Mouse (Mus musculus) neural tube, embryonic 15.5 days (tissue): ENCODE measurements at regions not wholly inside any gene's neighbourhood (a gene's known extent, or its start where the extent isn't known, plus 50 kb on each side); places are given as distances from the start of the nearest gene placed in this dataset.
A peak's percentile ranks its signal among the peaks of the same experiment; 100 is the strongest.

Source experiments
- ATAC-seq: fragments of 200-750 bp; cut with Nextera tagmentation; 2 replicates; pipeline ENCODE4 v1.8.0; 2017; ENCODE audit warnings: mild to moderate bottlenecking, moderate TSS enrichment, moderate library complexity; ENCODE audit not compliant: low FRiP score
- H3K27ac ChIP-seq: fragments of 300-500 bp; sonication (generic); replicated peaks from 2 replicates; pipeline ENCODE4 v1.5.1; 2015; ENCODE audit warnings: mild to moderate bottlenecking, inconsistent platforms
- H3K27me3 ChIP-seq: fragments of 300-500 bp; sonication (generic); replicated peaks from 2 replicates; pipeline ENCODE4 v1.6.1; 2015; ENCODE audit warnings: inconsistent platforms
- H3K36me3 ChIP-seq: fragments of 300-500 bp; sonication (generic); 2 replicates; pipeline ENCODE4 v1.6.1; 2015; ENCODE audit warnings: inconsistent platforms
- H3K4me1 ChIP-seq: fragments of 300-500 bp; sonication (generic); 2 replicates; pipeline ENCODE4 v1.6.1; 2015; ENCODE audit warnings: inconsistent platforms
- H3K4me2 ChIP-seq: fragments of 300-500 bp; sonication (generic); 2 replicates; pipeline ENCODE4 v1.6.1; 2015; ENCODE audit warnings: inconsistent platforms, mild to moderate bottlenecking, moderate library complexity
- H3K4me3 ChIP-seq: fragments of 300-500 bp; sonication (generic); replicated peaks from 2 replicates; pipeline ENCODE4 v1.5.1; 2015; ENCODE audit warnings: mild to moderate bottlenecking, inconsistent platforms
- H3K9ac ChIP-seq: fragments of 300-500 bp; sonication (generic); replicated peaks from 2 replicates; pipeline ENCODE4 v1.6.1; 2015; ENCODE audit warnings: mild to moderate bottlenecking, inconsistent platforms
- H3K9me3 ChIP-seq: fragments of 300-500 bp; sonication (generic); replicated peaks from 2 replicates; pipeline ENCODE4 v1.6.1; 2016; ENCODE audit warnings: inconsistent platforms
- WGBS: fragments of 180-500 bp; shearing (Covaris S2); methylation state at CpG from one replicate; pipeline ENCODE4 v1.1.7; 2015; ENCODE audit warnings: mixed read lengths; 5-methylcytosine and 5-hydroxymethylcytosine counted together

- Histone ChIP-seq H3K9me3 (no peaks in the 10 kb centered on the region), H3K36me3 (no peaks in the 10 kb centered on the region), H3K4me2 (no peak overlapping the region), H3K4me1 (no peaks in the 10 kb centered on the region), H3K4me3 (no peak overlapping the region), H3K9ac (no peak overlapping the region), H3K27me3 (no peaks in the 10 kb centered on the region), H3K27ac (no peak overlapping the region)
- WGBS = 67% methylated on average over 10 of the region's 10 CpGs
- peak; percentile 41; the same call in 1 of the 2 replicates for ATAC-seq
Observed at GRCm38 (mm10) chr12:59460997-59461961, 241.8 kb upstream of the Fbxo33 start.

- 61% methylated on average over 5 of the region's 5 CpGs for WGBS
- no peak overlapping the region for H3K4me3 ChIP-seq
- no peaks in the 10 kb centered on the region for H3K9me3 ChIP-seq
- H3K27ac ChIP-seq = no peak overlapping the region
- H3K27me3 ChIP-seq = no peaks in the 10 kb centered on the region
- no peak; the same call in 1 of the 2 replicates for ATAC-seq
- H3K9ac ChIP-seq = no peak overlapping the region
- H3K36me3 ChIP-seq = no peaks in the 10 kb centered on the region
- no peak overlapping the region for H3K4me2 ChIP-seq
- no peaks in the 10 kb centered on the region for H3K4me1 ChIP-seq
Observed at GRCm38 (mm10) chr12:59456175-59456851, 236.8 kb upstream of the Fbxo33 start.

GRCm38 (mm10) chr12:59415051-59415450 is 195.5 kb upstream of the Fbxo33 start:
- no peak for ATAC-seq
- no peak overlapping the region for H3K27ac ChIP-seq
- WGBS = 92% methylated on average over 6 of the region's 6 CpGs
- H3K4me1 ChIP-seq = no peaks in the 10 kb centered on the region
- H3K9ac ChIP-seq = no peak overlapping the region
- no peaks in the 10 kb centered on the region for H3K9me3 ChIP-seq
- no peak overlapping the region for H3K4me2 ChIP-seq
- no peaks in the 10 kb centered on the region for H3K36me3 ChIP-seq
- no peaks in the 10 kb centered on the region for H3K27me3 ChIP-seq
- H3K4me3 ChIP-seq = no peak overlapping the region

GRCm38 (mm10) chr12:59411491-59411890 is 192.0 kb upstream of the Fbxo33 start:
- no peak overlapping the region for H3K27ac ChIP-seq
- H3K4me2 ChIP-seq = no peak overlapping the region
- no peak overlapping the region for H3K9ac ChIP-seq
- H3K4me3 ChIP-seq = no peak overlapping the region
- WGBS = 32% methylated on average over 1 of the region's 1 CpGs
- no peaks in the 10 kb centered on the region for H3K4me1 ChIP-seq
- H3K9me3 ChIP-seq = no peaks in the 10 kb centered on the region
- H3K36me3 ChIP-seq = no peaks in the 10 kb centered on the region
- ATAC-seq = no peak
- no peaks in the 10 kb centered on the region for H3K27me3 ChIP-seq

DNA sequence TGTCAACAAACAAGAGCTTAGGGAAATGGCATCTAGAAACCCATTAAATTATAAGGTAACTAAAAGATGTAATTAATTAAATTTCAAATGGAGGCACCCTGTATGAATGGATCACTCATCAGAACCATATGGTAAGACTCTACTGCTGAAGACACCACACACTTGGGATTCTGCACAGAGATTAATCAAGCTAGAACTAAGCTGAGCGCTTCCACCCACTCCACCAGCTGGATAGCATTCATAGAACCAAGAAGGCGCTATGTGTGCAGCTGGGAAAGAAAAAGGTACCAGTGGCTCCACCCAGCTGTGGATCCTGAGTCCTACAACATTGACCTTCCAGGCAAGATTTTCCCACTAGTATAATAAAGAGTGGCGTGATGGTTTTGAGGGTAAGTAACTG is 171.6 kb upstream of the Fbxo33 start:
- no peak overlapping the region for H3K27ac ChIP-seq
- no peak overlapping the region for H3K9ac ChIP-seq
- H3K36me3 ChIP-seq = no peaks in the 10 kb centered on the region
- ATAC-seq = no peak
- H3K4me3 ChIP-seq = no peak overlapping the region
- no peaks in the 10 kb centered on the region for H3K9me3 ChIP-seq
- 95% methylated on average over 3 of the region's 3 CpGs for WGBS
- H3K27me3 ChIP-seq = no peaks in the 10 kb centered on the region
- H3K4me1 ChIP-seq = no peaks in the 10 kb centered on the region
- no peak overlapping the region for H3K4me2 ChIP-seq

DNA sequence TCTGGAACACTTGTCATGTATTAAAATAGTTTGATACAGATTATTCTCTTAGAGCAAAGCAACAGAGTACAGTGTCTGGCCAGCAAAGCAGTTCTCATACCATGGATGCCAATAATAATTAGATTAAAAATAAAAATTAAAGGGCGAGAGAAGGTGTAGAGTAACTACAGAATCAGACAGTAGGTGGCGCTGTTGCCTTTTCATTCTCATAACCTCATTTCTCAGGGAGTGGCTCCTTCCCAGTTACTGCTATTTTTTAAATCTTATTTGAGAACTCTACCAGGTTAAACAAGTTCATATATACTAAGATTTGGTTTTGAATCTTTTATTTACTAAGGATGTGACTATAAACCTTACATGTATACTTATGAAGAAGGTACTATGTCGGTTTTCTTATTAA is 163.3 kb upstream of the Fbxo33 start:
- Histone ChIP-seq H3K4me2 (no peak overlapping the region), H3K4me1 (no peaks in the 10 kb centered on the region), H3K27me3 (no peaks in the 10 kb centered on the region), H3K9me3 (no peaks in the 10 kb centered on the region), H3K4me3 (no peak overlapping the region), H3K27ac (no peak overlapping the region), H3K9ac (no peak overlapping the region), H3K36me3 (no peaks in the 10 kb centered on the region)
- no peak for ATAC-seq
- 28% methylated on average over 3 of the region's 3 CpGs for WGBS

DNA sequence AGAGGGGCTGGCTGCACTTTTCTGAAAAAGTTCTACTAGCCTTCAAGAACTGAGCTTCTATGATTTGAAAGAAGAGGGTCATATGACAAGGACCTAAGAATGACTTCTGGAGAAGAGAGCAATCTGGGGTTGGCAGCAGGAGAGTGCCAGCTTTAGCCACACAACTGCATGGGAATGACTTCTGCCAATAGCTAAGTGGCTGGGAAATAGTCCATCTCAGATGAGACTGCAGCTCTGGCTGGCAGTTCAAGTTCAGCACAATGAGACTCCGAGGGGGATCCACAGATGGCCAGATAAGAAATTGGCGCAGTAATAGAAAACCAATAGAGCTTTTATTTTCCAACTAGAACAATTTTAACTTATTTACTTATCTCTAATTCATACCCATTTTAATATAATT is 122.1 kb upstream of the Fbxo33 start:
- ATAC-seq = no peak
- no peaks in the 10 kb centered on the region for H3K4me1 ChIP-seq
- no peaks in the 10 kb centered on the region for H3K9me3 ChIP-seq
- WGBS = 93% methylated on average over 2 of the region's 2 CpGs
- no peak overlapping the region for H3K4me2 ChIP-seq
- H3K27ac ChIP-seq = no peak overlapping the region
- no peaks in the 10 kb centered on the region for H3K27me3 ChIP-seq
- no peak overlapping the region for H3K4me3 ChIP-seq
- no peaks in the 10 kb centered on the region for H3K36me3 ChIP-seq
- H3K9ac ChIP-seq = no peak overlapping the region

DNA sequence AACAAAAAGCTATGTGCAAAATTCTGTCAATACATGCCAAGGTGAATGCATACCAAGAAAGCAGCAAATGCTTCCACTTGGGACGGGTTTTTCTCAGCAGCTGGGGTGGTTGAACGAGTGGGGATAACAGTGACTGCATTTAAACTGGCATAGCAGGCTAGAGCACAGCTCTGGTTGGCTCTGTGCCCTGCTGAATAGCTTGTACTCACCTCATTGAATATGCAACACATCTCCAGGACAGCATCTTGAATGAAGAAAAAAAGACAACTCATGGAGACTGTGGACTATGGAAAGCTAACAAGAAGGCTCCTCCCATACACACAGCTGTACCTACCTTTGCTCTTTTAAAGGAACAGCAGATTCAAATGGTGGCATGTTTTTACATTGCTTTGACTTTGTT is 111.2 kb upstream of the Fbxo33 start:
- no peak overlapping the region for H3K27ac ChIP-seq
- no peak overlapping the region for H3K4me2 ChIP-seq
- H3K36me3 ChIP-seq = no peaks in the 10 kb centered on the region
- no peak for ATAC-seq
- H3K9ac ChIP-seq = no peak overlapping the region
- H3K4me1 ChIP-seq = no peaks in the 10 kb centered on the region
- H3K4me3 ChIP-seq = no peak overlapping the region
- 42% methylated on average over 2 of the region's 2 CpGs for WGBS
- H3K9me3 ChIP-seq = no peaks in the 10 kb centered on the region
- no peaks in the 10 kb centered on the region for H3K27me3 ChIP-seq

DNA sequence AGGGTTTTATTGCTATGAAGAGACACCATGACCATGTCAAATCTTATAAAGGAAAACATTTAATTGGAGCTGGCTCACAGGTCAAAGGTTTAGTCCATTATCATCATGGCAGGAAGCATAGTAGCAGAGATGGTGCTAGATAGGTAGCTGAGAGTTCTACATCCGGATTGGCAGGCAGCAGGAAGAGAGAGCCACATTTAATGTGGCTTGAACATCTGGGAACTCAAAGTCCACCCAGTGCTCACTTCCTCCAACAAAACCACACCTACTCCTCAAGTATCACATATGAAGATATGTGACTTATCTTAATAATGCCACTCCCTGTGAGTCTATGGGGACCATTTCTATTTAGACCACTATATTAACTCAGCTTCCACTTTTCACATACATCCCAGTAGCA is 93.2 kb upstream of the Fbxo33 start:
- Histone ChIP-seq H3K4me3 (no peak overlapping the region), H3K27ac (no peak overlapping the region), H3K27me3 (no peaks in the 10 kb centered on the region), H3K9me3 (no peaks in the 10 kb centered on the region), H3K4me1 (no peaks in the 10 kb centered on the region), H3K9ac (no peak overlapping the region), H3K36me3 (no peaks in the 10 kb centered on the region), H3K4me2 (no peak overlapping the region)
- WGBS = 97% methylated on average over 1 of the region's 1 CpGs
- no peak for ATAC-seq

DNA sequence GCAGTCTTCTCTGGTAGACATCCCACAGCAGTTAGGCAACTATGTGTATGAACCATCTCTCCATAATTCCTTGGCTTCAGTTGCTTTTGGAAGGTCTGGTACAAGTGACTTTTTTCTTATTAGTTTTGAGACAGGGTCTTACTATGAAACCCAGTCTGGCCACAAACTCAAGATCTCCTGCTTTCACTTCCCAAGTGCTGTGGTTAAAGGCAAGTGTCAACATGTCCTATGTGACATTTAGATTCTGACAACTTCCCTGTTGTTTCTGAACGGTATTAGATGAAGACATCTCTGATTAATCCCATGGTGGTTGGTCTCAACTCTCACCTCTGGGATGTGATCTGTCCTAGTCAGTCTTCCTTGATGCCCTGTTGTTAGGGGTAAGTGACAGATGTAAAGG is 88.4 kb upstream of the Fbxo33 start:
- ATAC-seq = no peak
- WGBS = 83% methylated on average over 1 of the region's 1 CpGs
- Histone ChIP-seq H3K9me3 (no peaks in the 10 kb centered on the region), H3K27me3 (no peaks in the 10 kb centered on the region), H3K4me2 (no peak overlapping the region), H3K4me3 (no peak overlapping the region), H3K4me1 (no peaks in the 10 kb centered on the region), H3K9ac (no peak overlapping the region), H3K27ac (no peak overlapping the region), H3K36me3 (no peaks in the 10 kb centered on the region)

DNA sequence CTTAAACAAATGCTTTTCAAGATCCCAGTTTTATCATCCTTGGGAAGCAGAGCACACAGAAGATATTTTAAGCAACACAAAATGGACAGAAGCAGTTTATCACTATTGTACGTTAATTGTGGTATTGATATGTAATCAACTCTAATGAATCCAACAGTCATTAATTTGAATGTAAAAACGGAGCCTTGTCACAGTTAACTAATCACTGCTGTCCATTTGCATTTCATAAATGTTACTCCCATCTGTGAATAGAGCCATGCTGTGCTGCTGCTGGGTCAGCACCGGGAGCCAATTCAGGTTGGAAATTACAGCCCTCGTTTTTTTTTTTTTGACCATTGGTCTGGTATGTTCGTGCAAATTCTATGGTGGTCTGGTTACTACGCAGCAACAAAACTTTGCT is 85.0 kb upstream of the Fbxo33 start:
- H3K27me3 ChIP-seq = no peaks in the 10 kb centered on the region
- H3K9me3 ChIP-seq = no peaks in the 10 kb centered on the region
- no peak overlapping the region for H3K9ac ChIP-seq
- ATAC-seq = no peak
- no peak overlapping the region for H3K4me3 ChIP-seq
- H3K36me3 ChIP-seq = no peaks in the 10 kb centered on the region
- no peak overlapping the region for H3K4me2 ChIP-seq
- H3K27ac ChIP-seq = no peak overlapping the region
- H3K4me1 ChIP-seq = no peaks in the 10 kb centered on the region
- 34% methylated on average over 6 of the region's 6 CpGs for WGBS
